Mouse (Mus musculus) limb, embryonic 14.5 days (tissue): ENCODE data around the gene Bcas2. TPM values are rescaled to one million over a fixed set of nuclear protein-coding genes. Genes with fewer than 3 reads are reported as not detected.
A peak's percentile ranks its signal among the peaks of the same experiment; 100 is the strongest.
"Not testable (repeated sequence)": the region's sequence is repeated elsewhere in the genome, so short reads cannot be mapped to it uniquely, and the experiment has no call there.

Experiments used
- ATAC-seq: fragments of 200-750 bp; cut with Nextera tagmentation; 2 replicates; pipeline ENCODE4 v1.8.0; 2017; ENCODE audit warnings: low read depth, moderate number of reproducible peaks, moderate TSS enrichment; ENCODE audit not compliant: low FRiP score
- DNase-seq: peaks from one replicate; pipeline ENCODE4 v3.0.0-alpha.2; 2015; ENCODE audit warnings: low spot score
- H3K27ac ChIP-seq: fragments of 300-500 bp; sonication (generic); replicated peaks from 2 replicates; pipeline ENCODE4 v1.5.1; 2014; ENCODE audit warnings: low read depth, mild to moderate bottlenecking, low read length, moderate library complexity, mixed read lengths
- H3K27me3 ChIP-seq: fragments of 300-500 bp; sonication (generic); 2 replicates; pipeline ENCODE4 v1.6.1; 2014; ENCODE audit warnings: low read length, mixed read lengths; ENCODE audit not compliant: control insufficient read depth, insufficient read depth
- H3K36me3 ChIP-seq: fragments of 300-500 bp; sonication (generic); 2 replicates; pipeline ENCODE4 v1.6.1; 2014; ENCODE audit warnings: mild to moderate bottlenecking, low read length, moderate library complexity, mixed read lengths; ENCODE audit not compliant: control insufficient read depth, insufficient read depth
- H3K4me1 ChIP-seq: fragments of 300-500 bp; sonication (generic); 2 replicates; pipeline ENCODE4 v1.6.1; 2014; ENCODE audit warnings: antibody characterized with exemption, low read length, mixed read lengths; ENCODE audit not compliant: control insufficient read depth, insufficient read depth
- H3K4me2 ChIP-seq: fragments of 300-500 bp; sonication (generic); replicated peaks from 2 replicates; pipeline ENCODE4 v1.6.1; 2014; ENCODE audit warnings: low read depth, mild to moderate bottlenecking, low read length, moderate library complexity; ENCODE audit not compliant: severe bottlenecking
- H3K4me3 ChIP-seq: fragments of 300-500 bp; sonication (generic); replicated peaks from 2 replicates; pipeline ENCODE4 v1.5.1; 2014; ENCODE audit warnings: low read length
- H3K9ac ChIP-seq: fragments of 300-500 bp; sonication (generic); 2 replicates; pipeline ENCODE4 v1.6.1; 2014; ENCODE audit warnings: mild to moderate bottlenecking, low read depth, low read length, moderate library complexity; ENCODE audit not compliant: severe bottlenecking
- H3K9me3 ChIP-seq: fragments of 300-500 bp; sonication (generic); 2 replicates; pipeline ENCODE4 v1.6.1; 2016; ENCODE audit warnings: low read length; ENCODE audit not compliant: control insufficient read depth
- POLR2A ChIP-seq: fragments of 200-500 bp; IDR thresholded peaks from 2 replicates; pipeline ENCODE4 v1.8.0; 2012; ENCODE audit warnings: inconsistent platforms, mild to moderate bottlenecking, moderate library complexity, borderline replicate concordance; ENCODE audit not compliant: insufficient read depth, insufficient read length; ENCODE audit errors: extremely low read depth
- WGBS: fragments of 180-500 bp; shearing (Covaris S2); extraction: QIAGEN DNeasy Blood & Tissue Kit; methylation state at CpG from one replicate; pipeline ENCODE4 v1.1.7; 2014; 5-methylcytosine and 5-hydroxymethylcytosine counted together
- polyA plus RNA-seq, 2 experiments: library from polyadenylated mRNA; depleted of rRNA in 1 of 2; stranded (reverse) in 1 of 2; unstranded in 1 of 2; fragments of >200 nt; fragmentation: Nextera tagmentation in 1 of 2; extraction: Ambion mirVana in 1 of 2; gene quantifications; 2 replicates each; pipeline versions ENCODE4 v1.2.1 to v1.2.3; 2012 to 2014

The Bcas2 gene
- polyA plus RNA-seq, 2 experiments = 155 to 161 TPM

- Histone ChIP-seq H3K9me3 (no peaks in the 10 kb centered on the region), H3K36me3 (no peaks in the 10 kb centered on the region), H3K27me3 (no peaks in the 10 kb centered on the region), H3K27ac (peak overlapping the region; percentile 13; the same call in 1 of the 2 replicates), H3K4me2 (peak overlapping the region; percentile 18; the same call in 1 of the 2 replicates), H3K4me1 (peaks cover 16% of the 10 kb centered on the region), H3K9ac (no peak overlapping the region), H3K4me3 (no peak overlapping the region)
- TF ChIP-seq POLR2A = no peak
- 74% methylated on average over 8 of the region's 8 CpGs for WGBS
- no peak for ATAC-seq
- DNase-seq = no peak
Observed at GRCm38 (mm10) chr3:103129367-103130159, 41.9 kb upstream of the Bcas2 start.

DNA sequence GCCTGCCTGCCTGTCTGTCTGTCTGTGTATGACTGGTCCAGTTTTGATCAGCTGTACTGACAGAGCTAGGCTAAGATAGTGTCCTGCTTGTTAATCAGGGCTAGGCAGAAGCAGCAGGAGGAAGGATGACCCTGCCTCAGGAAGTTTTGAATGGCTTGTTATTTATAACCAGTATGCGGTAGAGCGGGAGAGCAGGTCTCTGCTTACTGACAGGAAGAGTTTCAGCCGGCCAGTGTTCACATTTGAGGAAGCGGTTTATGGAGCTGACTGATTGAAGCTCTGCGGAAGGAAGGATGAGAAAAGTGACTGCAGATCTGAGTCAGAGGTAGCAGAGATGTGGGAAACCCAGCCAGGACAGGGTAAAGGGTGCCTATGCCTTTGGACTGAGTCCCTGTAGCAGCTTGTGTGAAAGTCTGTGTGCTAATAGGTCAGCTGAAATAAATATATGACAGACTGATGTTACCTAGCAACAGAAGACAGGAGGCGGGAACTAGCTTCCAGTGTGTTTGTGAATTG, 41.2 kb upstream of the Bcas2 start:
- H3K27ac ChIP-seq = peak overlapping the region; percentile 13; the same call in 1 of the 2 replicates
- no peak overlapping the region for H3K9ac ChIP-seq
- H3K27me3 ChIP-seq = no peaks in the 10 kb centered on the region
- peaks cover 16% of the 10 kb centered on the region for H3K4me1 ChIP-seq
- H3K9me3 ChIP-seq = no peaks in the 10 kb centered on the region
- no peaks in the 10 kb centered on the region for H3K36me3 ChIP-seq
- H3K4me2 ChIP-seq = peak overlapping the region; percentile 18; the same call in 1 of the 2 replicates
- WGBS = 30% methylated on average over 6 of the region's 6 CpGs
- DNase-seq = peak; percentile 22
- no peak overlapping the region for H3K4me3 ChIP-seq
- ATAC-seq = no peak; the same call in 1 of the 2 replicates
- no peak for TF ChIP-seq POLR2A

- Histone ChIP-seq H3K4me2 (no peak overlapping the region), H3K4me3 (no peak overlapping the region), H3K9me3 (no peaks in the 10 kb centered on the region), H3K4me1 (peaks cover 17% of the 10 kb centered on the region), H3K27ac (no peak overlapping the region), H3K9ac (no peak overlapping the region), H3K36me3 (no peaks in the 10 kb centered on the region), H3K27me3 (no peaks in the 10 kb centered on the region)
- TF ChIP-seq POLR2A = no peak
- DNase-seq (no peak), ATAC-seq (no peak)
- WGBS = 93% methylated on average over 10 of the region's 10 CpGs
Observed at GRCm38 (mm10) chr3:103133098-103133497, 38.4 kb upstream of the Bcas2 start.

- Histone ChIP-seq H3K4me3 (no peak overlapping the region), H3K36me3 (no peaks in the 10 kb centered on the region), H3K4me1 (peaks cover 2% of the 10 kb centered on the region; the same call in 1 of the 2 replicates), H3K27me3 (no peaks in the 10 kb centered on the region), H3K27ac (no peak overlapping the region), H3K4me2 (no peak overlapping the region), H3K9ac (no peak overlapping the region), H3K9me3 (no peaks in the 10 kb centered on the region)
- TF ChIP-seq POLR2A = no peak
- 52% methylated on average over 4 of the region's 4 CpGs for WGBS
- ATAC-seq (no peak), DNase-seq (no peak)
Observed at GRCm38 (mm10) chr3:103136414-103137077, 34.9 kb upstream of the Bcas2 start.

GRCm38 (mm10) chr3:103139047-103139446, 32.4 kb upstream of the Bcas2 start:
- H3K4me3 ChIP-seq = no peak overlapping the region
- ATAC-seq (no peak), DNase-seq (peak; percentile 43)
- TF ChIP-seq POLR2A = no peak
- H3K27ac ChIP-seq = no peak overlapping the region
- H3K9me3 ChIP-seq = no peaks in the 10 kb centered on the region
- WGBS = 43% methylated on average over 8 of the region's 8 CpGs
- 0 out of 2 replicates have a peak overlapping the region, but pooled peaks have one; percentile 19 for H3K4me2 ChIP-seq
- peaks cover 2% of the 10 kb centered on the region; the same call in 1 of the 2 replicates for H3K4me1 ChIP-seq
- H3K27me3 ChIP-seq = no peaks in the 10 kb centered on the region
- no peak overlapping the region for H3K9ac ChIP-seq
- 0 out of 2 replicates have a peak, but pooled peaks cover 5% of the 10 kb centered on the region for H3K36me3 ChIP-seq

GRCm38 (mm10) chr3:103140095-103140838, 31.2 kb upstream of the Bcas2 start:
- H3K4me2 ChIP-seq, H3K9me3 ChIP-seq, H3K27ac ChIP-seq, H3K4me1 ChIP-seq, H3K27me3 ChIP-seq, H3K9ac ChIP-seq, H3K36me3 ChIP-seq, H3K4me3 ChIP-seq, ATAC-seq: not testable (repeated sequence)
- WGBS = 51% methylated on average over 11 of the region's 11 CpGs
- peak; percentile 13 for DNase-seq
